8 mouse cellular contexts compared by ENCODE assay signal in genomic region chr12:70495282-70495922, GRCm38 (mm10). TPM values are rescaled to one million over a fixed set of nuclear protein-coding genes. Genes with fewer than 3 reads are reported as not detected.
A peak's percentile ranks its signal among the peaks of the same experiment; 100 is the strongest.
DNase-seq lines count a peak whose midpoint lies in the region; ATAC-seq and TF ChIP-seq lines count a peak whose summit lies in the region.

No protein-coding gene starts in this region.

- TF ChIP-seq CTCF in gastrocnemius, adult 2 months (IDR thresholded peaks at IDR 0.05) = peak; percentile 75
- TF ChIP-seq CTCF in hindbrain, postnatal 0 days (IDR thresholded peaks at IDR 0.05; ENCODE audit: low read depth) = peak; percentile 77

- DNase-seq in gastrocnemius, adult 2 months = no peak
- DNase-seq in gastrocnemius, adult 8-10 months (ENCODE audit: low spot score in 2 of 2) = no peak
- peak; percentile 81 for DNase-seq in 3T3-L1 (ENCODE audit: low read depth, low spot score)
- peak; percentile 77 for DNase-seq in cerebellum, postnatal 14 days
- peak; percentile 76 for DNase-seq in hindbrain, postnatal 0 days (ENCODE audit: low spot score)
- DNase-seq in urinary bladder, postnatal 25 days (ENCODE audit: low spot score) = no peak
- no peak for DNase-seq in right cerebral cortex, postnatal 36 days (ENCODE audit: low spot score in 2 of 2)

- no peak overlapping the region for H3K9ac ChIP-seq in hindbrain, postnatal 0 days (replicated peaks; ENCODE audit: low read length)
- H3K9ac ChIP-seq in midbrain, embryonic 15.5 days = no peak overlapping the region

- peak; percentile 25; the same call in 1 of the 2 replicates for ATAC-seq in hindbrain, postnatal 0 days
- peak; percentile 43 for ATAC-seq in midbrain, embryonic 15.5 days (replicated peaks)

- H3K4me2 ChIP-seq in hindbrain, postnatal 0 days (ENCODE audit: low read depth, low read length) = no peak overlapping the region
- no peak overlapping the region for H3K4me2 ChIP-seq in midbrain, embryonic 15.5 days

- 48% methylated on average over 4 of the region's 4 CpGs for WGBS in hindbrain, postnatal 0 days
- WGBS in midbrain, embryonic 15.5 days = 42% methylated on average over 4 of the region's 4 CpGs

- intact Hi-C loops in gastrocnemius, adult 2 months (cut with DNase I) = loop anchor here (1.0 to 5.0 kb wide), 4 partner anchors 42 to 416 kb away; partner anchors contain the start of gene Frmd6

- peak overlapping the region; percentile 70 for H3K27ac ChIP-seq in gastrocnemius, adult 2 months
- no peak overlapping the region for H3K27ac ChIP-seq in hindbrain, postnatal 0 days
- no peak overlapping the region for H3K27ac ChIP-seq in midbrain, embryonic 15.5 days

- no peaks in the 10 kb centered on the region for H3K36me3 ChIP-seq in hindbrain, postnatal 0 days (ENCODE audit: insufficient read depth, low read length)
- no peaks in the 10 kb centered on the region for H3K36me3 ChIP-seq in midbrain, embryonic 15.5 days (replicated peaks)

- no peak overlapping the region for H3K4me3 ChIP-seq in gastrocnemius, adult 2 months
- H3K4me3 ChIP-seq in hindbrain, postnatal 0 days (ENCODE audit: low read length) = no peak overlapping the region
- H3K4me3 ChIP-seq in midbrain, embryonic 15.5 days = no peak overlapping the region

- H3K27me3 ChIP-seq in hindbrain, postnatal 0 days (ENCODE audit: insufficient read depth, low read length) = no peaks in the 10 kb centered on the region
- H3K27me3 ChIP-seq in midbrain, embryonic 15.5 days (replicated peaks) = no peaks in the 10 kb centered on the region

- H3K4me1 ChIP-seq in hindbrain, postnatal 0 days (ENCODE audit: insufficient read depth, low read length) = no peaks in the 10 kb centered on the region
- peaks cover 16% of the 10 kb centered on the region for H3K4me1 ChIP-seq in midbrain, embryonic 15.5 days

- no peaks in the 10 kb centered on the region for H3K9me3 ChIP-seq in hindbrain, postnatal 0 days (ENCODE audit: low read length)
- H3K9me3 ChIP-seq in midbrain, embryonic 15.5 days = no peaks in the 10 kb centered on the region

RNA-seq across cellular contexts. Expression of gene Tmx1, which starts 42.5 kb away (rescaled TPM):
- total RNA-seq in gastrocnemius, adult 2 months (2021) = 10 to 100 TPM in 1 of 2 experiments, 1 to 10 TPM in 1; 9.2 to 11.7 TPM
- 10 to 100 TPM in 3 of 4 experiments, 1 to 10 TPM in 1; 8.3 to 11.5 (median 11.0) TPM for total RNA-seq in gastrocnemius, adult 8-10 months (2022)
- total RNA-seq in hindbrain, postnatal 0 days (2014; rRNA removed) = 57.5 and 61.6 TPM in 2 replicates
- 132 and 134 TPM in 2 replicates for polyA plus RNA-seq in hindbrain, postnatal 0 days (2015; fragmentation: Nextera tagmentation; extraction: Ambion mirVana)
- 128 and 135 TPM in 2 replicates for polyA plus RNA-seq in midbrain, embryonic 15.5 days (2015; fragmentation: Nextera tagmentation; extraction: Ambion mirVana)

Comparison
In these comparisons a context has a peak if more than half of its experiments do, and no peak if none do; other contexts are left out.
1. DNase-seq: peak in 3T3-L1 (single experiment), cerebellum, postnatal 14 days (2 of 2) and hindbrain, postnatal 0 days (single experiment); none in gastrocnemius, adult 2 months (single experiment), gastrocnemius, adult 8-10 months (0 of 2), urinary bladder, postnatal 25 days (single experiment) and right cerebral cortex, postnatal 36 days (0 of 2).